Mouse (Mus musculus) stomach, postnatal 0 days (tissue): ENCODE results near the gene Sytl1.

ENCODE experiments used
- CTCF ChIP-seq: IDR thresholded peaks from 2 replicates; pipeline ENCODE4 v1.5.1; 2016; ENCODE audit warnings: antibody characterized with exemption, low read depth, mild to moderate bottlenecking, moderate library complexity
- EP300 ChIP-seq: optimal IDR thresholded peaks from 2 replicates; pipeline ENCODE3; 2016; ENCODE audit warnings: antibody characterized with exemption

DNA sequence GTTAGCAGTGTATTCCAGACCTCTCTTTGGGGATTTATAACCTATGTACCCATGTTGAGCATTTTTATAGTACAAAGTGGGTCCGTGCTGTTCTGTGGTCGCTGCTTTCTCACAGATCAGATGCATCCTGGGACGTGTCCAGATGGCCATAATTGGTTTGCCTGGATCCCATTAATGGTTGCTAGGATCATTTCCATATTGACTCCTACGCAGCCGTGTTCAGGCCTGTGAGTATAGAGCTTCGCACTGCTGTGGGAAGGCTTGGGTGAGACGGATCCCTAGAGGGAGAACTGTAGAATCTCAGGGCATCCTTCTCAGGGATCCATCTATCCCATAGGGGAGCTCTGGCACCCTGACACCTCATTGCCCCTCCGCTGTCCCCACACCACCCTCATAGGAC lies 33.3 kb downstream of the Sytl1 start:
- TF ChIP-seq EP300 (no peak), CTCF (no peak)
